Mouse (Mus musculus) fibroblast of lung, adult 2 months (primary cell): ENCODE results near the gene Atf2.

Source experiments
- DNase-seq: peaks from one replicate; pipeline ENCODE4 v3.0.0-alpha.2; 2011; ENCODE audit warnings: low read depth

Gene Atf2

GRCm38 (mm10) chr2:73775683-73776310 is 116.6 kb downstream of the Atf2 start:
- DNase-seq = no peak

GRCm38 (mm10) chr2:73774786-73775682 is 117.4 kb downstream of the Atf2 start, which contains the start of gene Chn1:
Gene Chn1, minus strand, starts transcription at chr2:73775346.
- DNase-seq = no peak

DNA sequence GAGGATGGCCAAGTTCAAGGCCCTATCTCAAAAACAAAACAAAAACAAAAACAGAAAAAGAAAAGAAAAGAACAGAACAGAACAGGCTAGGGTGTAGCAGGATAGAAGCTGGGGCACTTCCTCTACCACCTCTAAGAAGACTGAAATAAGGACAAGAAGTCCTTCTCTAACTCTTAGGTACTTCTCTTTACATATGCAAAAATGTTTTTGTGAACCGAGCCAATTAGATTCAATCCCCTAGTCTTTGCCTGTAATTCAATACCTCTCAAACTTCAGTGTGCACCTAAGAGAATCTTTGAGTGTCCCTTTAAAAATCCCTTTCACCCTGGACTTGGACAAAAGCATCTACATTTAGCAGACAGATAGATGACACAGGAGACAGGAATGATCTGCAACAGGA is 119.5 kb downstream of the Atf2 start:
- DNase-seq = no peak

GRCm38 (mm10) chr2:73768669-73769068 is 123.8 kb downstream of the Atf2 start:
- DNase-seq = no peak
